Mouse (Mus musculus) central nervous system, embryonic 18 days (tissue): ENCODE data around the gene Wasf2. TPM values are rescaled to one million over a fixed set of nuclear protein-coding genes. Genes with fewer than 3 reads are reported as not detected.

Experiments used
- polyA plus RNA-seq: library from polyadenylated mRNA; depleted of rRNA; stranded (reverse); fragments of >200 nt; gene quantifications from 2 replicates; pipeline ENCODE4 v1.2.3, GENCODE M21; 2012; rRNA removed

Wasf2 gene
- 11.7 and 13.8 TPM in 2 replicates for polyA plus RNA-seq

GRCm38 (mm10) chr4:133129931-133130889, at the start of gene Wasf2:
Gene Wasf2, plus strand, starts transcription at chr4:133130505.

GRCm38 (mm10) chr4:133211751-133212561, 81.7 kb downstream of the Wasf2 start, which contains the start of the genes Cd164l2 and Gpr3:
Gene Cd164l2, plus strand, starts transcription at chr4:133212131.
Gene Gpr3, minus strand, starts transcription at chr4:133212536.

GRCm38 (mm10) chr4:133240490-133240921, 110.2 kb downstream of the Wasf2 start, which contains the start of gene Map3k6:
Gene Map3k6, plus strand, starts transcription at chr4:133240818.

Other genes starting within 250 kb of the Wasf2 start
- 150 and 154 TPM in 2 replicates for gene Stx12, start 246.0 kb upstream of the Wasf2 start, polyA plus RNA-seq
- gene Fam76a, start 207.9 kb upstream of the Wasf2 start, polyA plus RNA-seq = 21.6 and 22.3 TPM in 2 replicates
- gene Fgr, start 156.4 kb upstream of the Wasf2 start, polyA plus RNA-seq = 0.05 and 0.12 TPM in 2 replicates
- 17.4 and 21.8 TPM in 2 replicates for gene Ahdc1, start 119.2 kb upstream of the Wasf2 start, polyA plus RNA-seq
- gene Cd164l2, start 81.6 kb downstream of the Wasf2 start, polyA plus RNA-seq = 3.6 and 3.8 TPM in 2 replicates
- 2.9 and 3.7 TPM in 2 replicates for gene Gpr3, start 82.0 kb downstream of the Wasf2 start, polyA plus RNA-seq
- 5.0 and 6.2 TPM in 2 replicates for gene Map3k6, start 110.3 kb downstream of the Wasf2 start, polyA plus RNA-seq
- 0.88 and 1.4 TPM in 2 replicates for gene Sytl1, start 132.6 kb downstream of the Wasf2 start, polyA plus RNA-seq
- gene Tmem222, start 147.3 kb downstream of the Wasf2 start, polyA plus RNA-seq = 146 TPM in 2 replicates
- gene Wdtc1, start 223.0 kb downstream of the Wasf2 start, polyA plus RNA-seq = 28.2 and 33.2 TPM in 2 replicates
- gene Slc9a1, start 239.2 kb downstream of the Wasf2 start, polyA plus RNA-seq = 20.3 and 24.4 TPM in 2 replicates